Mouse (Mus musculus): ENCODE measurements at regions not wholly inside any gene's neighbourhood (a gene's known extent, or its start where the extent isn't known, plus 50 kb on each side); places are given as distances from the start of the nearest gene placed in this dataset.

GRCm38 (mm10) chr15:88489715-88490114 lies 110.4 kb upstream of the Zdhhc25 start:
- no peak for TF ChIP-seq CTCF (IDR thresholded peaks at IDR 0.05; ENCODE audit: extremely low read depth, insufficient read depth, insufficient read length, insufficient replicate concordance)
- no peak for TF ChIP-seq POLR2A (IDR thresholded peaks at IDR 0.05; ENCODE audit: low read depth, low read length)

All from spleen, adult 2 months (tissue).